Mouse (Mus musculus) liver, adult 2 months (tissue): Measurements from ENCODE around the gene Olfr1389. TPM values are rescaled to one million over a fixed set of nuclear protein-coding genes. Genes with fewer than 3 reads are reported as not detected.
"Not testable (repeated sequence)": the region's sequence is repeated elsewhere in the genome, so short reads cannot be mapped to it uniquely, and the experiment has no call there.

Experiments used
- DNase-seq: peaks from one replicate; pipeline ENCODE4 v3.0.0-alpha.2; 2011; ENCODE audit warnings: low read depth, low spot score; ENCODE audit errors: extremely low read depth
- H3K27ac ChIP-seq: fragments of 200-500 bp; replicated peaks from 2 replicates; pipeline ENCODE4 v1.5.1; 2012; ENCODE audit warnings: low read depth, mild to moderate bottlenecking, control low read depth, inconsistent platforms, low read length; ENCODE audit not compliant: insufficient read depth
- H3K27me3 ChIP-seq: fragments of 200-500 bp; 2 replicates; pipeline ENCODE4 v1.6.1; 2012; ENCODE audit warnings: mild to moderate bottlenecking, moderate library complexity, low read length, inconsistent platforms; ENCODE audit not compliant: control insufficient read depth, insufficient read depth
- H3K36me3 ChIP-seq: fragments of 200-500 bp; 2 replicates; pipeline ENCODE4 v1.6.1; 2012; ENCODE audit warnings: low read length, inconsistent platforms; ENCODE audit not compliant: control insufficient read depth, insufficient read depth
- H3K4me1 ChIP-seq: fragments of 200-500 bp; 2 replicates; pipeline ENCODE4 v1.6.1; 2011; ENCODE audit warnings: low read length; ENCODE audit not compliant: control insufficient read depth, insufficient read depth
- H3K4me3 ChIP-seq: fragments of 200-500 bp; 2 replicates; pipeline ENCODE4 v1.5.1; 2011; ENCODE audit warnings: low read depth, mild to moderate bottlenecking, control low read depth, low read length, moderate library complexity; ENCODE audit not compliant: insufficient read depth
- H3K79me2 ChIP-seq: fragments of 200-500 bp; 2 replicates; pipeline ENCODE4 v1.6.1; 2012; ENCODE audit warnings: inconsistent platforms, mild to moderate bottlenecking, low read length, moderate library complexity; ENCODE audit not compliant: control insufficient read depth, insufficient read depth
- H3K9ac ChIP-seq: fragments of 200-500 bp; 2 replicates; pipeline ENCODE4 v1.6.1; 2012; ENCODE audit warnings: low read depth, mild to moderate bottlenecking, control low read depth, inconsistent platforms, low read length
- CTCF ChIP-seq: fragments of 200-500 bp; IDR thresholded peaks from 2 replicates; pipeline ENCODE4 v1.5.1; 2011; ENCODE audit warnings: low read depth, low read length, control low read depth
- POLR2A ChIP-seq: fragments of 200-500 bp; IDR thresholded peaks from 2 replicates; pipeline ENCODE4 v1.6.1; 2011; ENCODE audit warnings: low read length, control low read depth; ENCODE audit not compliant: insufficient read depth; ENCODE audit errors: extremely low read depth
- WGBS: fragments of 180-500 bp; shearing (Covaris S2); methylation state at CpG from one replicate; pipeline ENCODE4 v1.1.7; 2018; 5-methylcytosine and 5-hydroxymethylcytosine counted together
- polyA plus RNA-seq: library from polyadenylated mRNA; depleted of rRNA; stranded (reverse); fragments of >200 nt; gene quantifications from 2 replicates; pipeline ENCODE4 v1.2.3, GENCODE M21; 2012; rRNA removed
- total RNA-seq: library from RNA; depleted of rRNA; stranded (reverse); fragments of >200 nt; gene quantifications from 2 replicates; pipeline ENCODE4 v1.2.3, GENCODE M21; 2014; rRNA removed

Gene Olfr1389
- not detected in 2 replicates for total RNA-seq
- not detected in 2 replicates for polyA plus RNA-seq

- H3K4me1 ChIP-seq, result no peaks in the 10 kb centered on the region
- no peak within 1 kb of the TSS for H3K27ac ChIP-seq
- H3K79me2 ChIP-seq, result no peaks in the 10 kb centered on the region
- DNase-seq, result no peak
- WGBS, result 88% methylated on average over 2 of the region's 2 CpGs
- H3K4me3 ChIP-seq, result no peak within 1 kb of the TSS
- no peaks in the 10 kb centered on the region for H3K36me3 ChIP-seq
- TF ChIP-seq POLR2A (no peak), CTCF (no peak)
- H3K9ac ChIP-seq, result no peak within 1 kb of the TSS
- H3K27me3 ChIP-seq, result no peaks in the 10 kb centered on the region
These were observed at the start of gene Olfr1389 for GRCm38 (mm10) chr11:49422767-49423166. TSS of gene Olfr1389 (plus strand) at chr11:49423067.

GRCm38 (mm10) chr11:49383133-49383532 is 39.7 kb upstream of the Olfr1389 start:
- Histone ChIP-seq H3K36me3 (no peaks in the 10 kb centered on the region), H3K27ac (no peak overlapping the region), H3K27me3 (no peaks in the 10 kb centered on the region), H3K79me2 (no peaks in the 10 kb centered on the region), H3K4me1 (no peaks in the 10 kb centered on the region), H3K4me3 (no peak overlapping the region), H3K9ac (no peak overlapping the region)
- no peak for DNase-seq
- TF ChIP-seq POLR2A, result no peak
- TF ChIP-seq CTCF, result no peak

- H3K79me2 ChIP-seq, DNase-seq, H3K27me3 ChIP-seq, H3K4me1 ChIP-seq, H3K27ac ChIP-seq, H3K36me3 ChIP-seq, H3K4me3 ChIP-seq, H3K9ac ChIP-seq: not testable (repeated sequence)
- 88% methylated on average over 7 of the region's 7 CpGs for WGBS
These were observed 36.7 kb upstream of the Olfr1389 start for GRCm38 (mm10) chr11:49386118-49386517.

GRCm38 (mm10) chr11:49392707-49393106 is 30.2 kb upstream of the Olfr1389 start:
- not testable (repeated sequence) for H3K4me1 ChIP-seq, H3K4me3 ChIP-seq, DNase-seq, H3K36me3 ChIP-seq, H3K79me2 ChIP-seq, H3K27ac ChIP-seq, H3K9ac ChIP-seq, H3K27me3 ChIP-seq
- WGBS, result 72% methylated on average over 1 of the region's 1 CpGs

GRCm38 (mm10) chr11:49406784-49407183 is 16.1 kb upstream of the Olfr1389 start:
- TF ChIP-seq CTCF (no peak), POLR2A (no peak)
- Histone ChIP-seq H3K4me3 (no peak overlapping the region), H3K9ac (no peak overlapping the region), H3K36me3 (no peaks in the 10 kb centered on the region), H3K4me1 (no peaks in the 10 kb centered on the region), H3K79me2 (no peaks in the 10 kb centered on the region), H3K27ac (no peak overlapping the region), H3K27me3 (no peaks in the 10 kb centered on the region)
- WGBS, result 65% methylated on average over 3 of the region's 3 CpGs
- DNase-seq, result no peak

GRCm38 (mm10) chr11:49410540-49410939 is 12.3 kb upstream of the Olfr1389 start:
- Histone ChIP-seq H3K27me3 (no peaks in the 10 kb centered on the region), H3K4me3 (no peak overlapping the region), H3K27ac (no peak overlapping the region), H3K79me2 (no peaks in the 10 kb centered on the region), H3K36me3 (no peaks in the 10 kb centered on the region), H3K9ac (no peak overlapping the region), H3K4me1 (no peaks in the 10 kb centered on the region)
- WGBS, result 44% methylated on average over 1 of the region's 1 CpGs
- TF ChIP-seq CTCF (no peak), POLR2A (no peak)
- peak; percentile 51 for DNase-seq
